Mouse (Mus musculus): ENCODE measurements at regions not wholly inside any gene's neighbourhood (a gene's known extent, or its start where the extent isn't known, plus 50 kb on each side); places are given as distances from the start of the nearest gene placed in this dataset.

DNA sequence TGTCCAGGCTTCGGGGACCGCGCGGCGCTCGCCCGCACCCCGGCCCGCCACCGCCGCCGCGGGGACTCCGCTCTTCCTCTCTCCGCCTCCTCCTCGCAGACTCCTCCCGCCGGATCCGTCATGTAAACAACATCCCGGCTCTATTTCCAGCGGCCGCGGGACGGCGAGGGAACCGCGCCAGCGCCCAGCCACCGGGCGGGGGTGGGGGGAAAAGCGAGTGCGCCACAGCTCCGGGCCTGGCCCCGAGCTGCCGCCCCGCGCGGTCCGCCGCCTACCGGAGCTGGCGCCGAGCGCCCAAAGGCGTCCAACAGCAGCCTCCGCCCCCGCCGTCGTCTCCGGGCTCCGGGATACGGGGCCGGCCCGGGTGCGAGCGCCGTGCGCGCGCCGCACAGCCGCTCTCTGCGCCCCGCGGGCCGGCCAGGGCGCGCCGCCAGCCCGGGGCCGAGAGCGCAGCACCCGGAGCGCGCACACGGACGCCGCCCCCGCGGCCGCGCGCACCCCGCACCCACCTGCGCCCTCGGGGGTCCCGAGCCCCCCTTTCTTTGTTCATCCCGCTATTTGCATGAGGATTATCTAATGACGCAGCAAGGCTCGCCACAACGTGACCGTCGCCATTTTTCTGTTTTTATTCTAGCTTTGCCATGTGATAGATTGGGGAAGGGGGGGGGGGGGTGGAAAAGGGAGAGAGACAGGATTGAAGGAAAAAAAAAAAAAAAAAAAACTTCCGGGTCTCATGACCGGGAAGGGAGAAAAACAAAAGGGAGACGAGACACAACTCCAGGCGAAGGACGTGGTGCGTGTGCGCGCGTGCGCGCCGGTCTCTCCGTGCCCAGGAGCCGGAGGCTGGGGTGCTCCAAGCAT is 62.8 kb upstream of the Ak4 start:
- H3K4me3 ChIP-seq (replicated peaks): peak overlapping the region; percentile 89
- ATAC-seq (ENCODE audit: insufficient number of reproducible peaks, insufficient read depth, low FRiP score, low TSS enrichment, low read depth): peak; percentile 78
- under 1% methylated on average over 107 of the region's 107 CpGs for WGBS
- no peaks in the 10 kb centered on the region for H3K9me3 ChIP-seq
- peak overlapping the region; percentile 88 for H3K4me2 ChIP-seq
- H3K9ac ChIP-seq (replicated peaks): peak overlapping the region; percentile 89
- H3K27me3 ChIP-seq: peaks cover 8% of the 10 kb centered on the region
- H3K27ac ChIP-seq: peak overlapping the region; percentile 79
- H3K36me3 ChIP-seq: no peaks in the 10 kb centered on the region
- H3K4me1 ChIP-seq (replicated peaks): peaks cover 15% of the 10 kb centered on the region; the same call in 1 of the 2 replicates

DNA sequence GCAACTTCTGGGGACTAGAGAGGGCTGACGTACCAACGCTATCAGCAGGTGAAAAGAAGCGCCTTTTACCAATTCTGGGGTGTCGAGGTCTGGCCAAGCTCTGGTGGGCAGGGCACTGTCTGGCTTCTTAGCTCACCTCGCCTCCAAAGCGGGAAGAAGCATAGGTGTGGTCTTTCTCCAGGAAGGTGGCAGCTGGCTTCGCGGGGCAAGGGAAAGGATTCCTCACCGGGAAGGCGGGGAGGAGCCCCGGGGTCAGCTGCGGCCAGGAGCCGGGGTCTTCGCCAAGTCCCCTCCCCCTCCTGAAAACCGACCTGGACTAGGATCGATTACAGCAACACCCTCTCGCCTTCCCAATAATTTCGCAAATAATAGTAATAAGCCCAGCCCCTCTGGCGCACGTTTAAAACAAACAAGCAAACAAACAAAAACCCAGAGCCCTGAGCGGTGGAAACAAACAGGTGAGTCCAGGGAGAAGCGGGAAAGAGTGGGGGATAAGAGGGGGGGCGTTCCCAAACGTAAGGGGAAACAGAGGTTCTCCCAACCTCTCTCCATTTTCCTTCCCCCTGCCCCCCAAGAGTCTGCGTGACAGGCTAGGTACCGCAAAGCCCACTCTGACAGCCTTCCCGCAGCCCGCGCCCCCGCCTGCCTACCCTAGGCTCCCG is 63.5 kb upstream of the Ak4 start:
- Histone ChIP-seq H3K27me3 (peaks cover 8% of the 10 kb centered on the region), H3K36me3 (no peaks in the 10 kb centered on the region), H3K27ac (peak overlapping the region; percentile 79), H3K4me1 (replicated peaks) (peaks cover 15% of the 10 kb centered on the region; the same call in 1 of the 2 replicates), H3K4me2 (peak overlapping the region; percentile 88), H3K9me3 (no peaks in the 10 kb centered on the region), H3K9ac (replicated peaks) (peak overlapping the region; percentile 89), H3K4me3 (replicated peaks) (peak overlapping the region; percentile 89)
- no peak for ATAC-seq (ENCODE audit: insufficient number of reproducible peaks, insufficient read depth, low FRiP score, low TSS enrichment, low read depth)
- under 1% methylated on average over 31 of the region's 31 CpGs for WGBS

- Histone ChIP-seq H3K4me2 (peak overlapping the region; percentile 88), H3K27me3 (peaks cover 8% of the 10 kb centered on the region), H3K9me3 (no peaks in the 10 kb centered on the region), H3K4me3 (replicated peaks) (peak overlapping the region; percentile 89), H3K9ac (replicated peaks) (no peak overlapping the region), H3K27ac (no peak overlapping the region), H3K4me1 (replicated peaks) (peaks cover 15% of the 10 kb centered on the region; the same call in 1 of the 2 replicates), H3K36me3 (no peaks in the 10 kb centered on the region)
- 10% methylated on average over 7 of the region's 7 CpGs for WGBS
- no peak for ATAC-seq (ENCODE audit: insufficient number of reproducible peaks, insufficient read depth, low FRiP score, low TSS enrichment, low read depth)
These were observed 64.1 kb upstream of the Ak4 start for GRCm38 (mm10) chr4:101354951-101355350.

DNA sequence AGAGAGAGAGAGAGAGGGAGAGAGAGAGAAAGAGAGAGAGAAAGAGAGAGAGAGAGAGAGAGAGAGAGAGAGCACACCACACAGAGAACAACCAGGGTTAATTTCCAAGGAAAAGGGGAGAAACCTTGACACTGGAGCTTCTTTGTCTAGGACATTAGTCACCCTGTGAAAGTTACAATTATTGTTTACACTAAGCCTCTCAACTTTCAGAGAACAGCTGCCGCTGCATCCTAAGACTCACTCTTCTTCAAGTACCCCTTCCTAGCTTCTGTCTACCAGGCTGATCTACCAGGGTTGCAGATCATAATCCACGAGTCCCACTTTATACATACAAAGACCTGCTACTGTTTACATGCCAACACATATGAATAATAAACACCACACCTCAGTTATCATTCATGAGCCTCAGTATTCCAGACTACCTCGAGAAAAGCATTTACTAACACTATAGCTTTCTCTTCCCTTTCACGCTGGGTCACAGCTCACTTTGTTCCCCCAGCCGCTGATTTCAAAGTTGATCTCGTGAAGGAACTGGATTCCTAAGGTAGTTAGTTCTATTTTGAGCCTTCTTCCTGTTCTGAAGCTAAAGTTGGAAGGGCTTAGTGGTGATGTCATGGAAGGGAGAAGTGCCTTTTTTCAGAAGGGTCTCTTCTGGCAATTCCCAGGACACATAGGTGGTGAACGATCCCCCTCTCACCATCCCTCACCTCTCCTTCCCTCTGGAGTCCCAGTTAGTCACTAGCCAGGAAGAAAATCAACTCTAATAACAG is 64.8 kb upstream of the Ak4 start:
- H3K4me3 ChIP-seq (replicated peaks): peak overlapping the region; percentile 89; the same call in 1 of the 2 replicates
- peaks cover 8% of the 10 kb centered on the region for H3K27me3 ChIP-seq
- peak overlapping the region; percentile 88 for H3K4me2 ChIP-seq
- no peak for ATAC-seq (ENCODE audit: insufficient number of reproducible peaks, insufficient read depth, low FRiP score, low TSS enrichment, low read depth)
- H3K9me3 ChIP-seq: no peaks in the 10 kb centered on the region
- no peak overlapping the region for H3K9ac ChIP-seq (replicated peaks)
- H3K4me1 ChIP-seq (replicated peaks): peaks cover 15% of the 10 kb centered on the region; the same call in 1 of the 2 replicates
- H3K27ac ChIP-seq: no peak overlapping the region
- H3K36me3 ChIP-seq: no peaks in the 10 kb centered on the region
- WGBS: 44% methylated on average over 7 of the region's 7 CpGs

DNA sequence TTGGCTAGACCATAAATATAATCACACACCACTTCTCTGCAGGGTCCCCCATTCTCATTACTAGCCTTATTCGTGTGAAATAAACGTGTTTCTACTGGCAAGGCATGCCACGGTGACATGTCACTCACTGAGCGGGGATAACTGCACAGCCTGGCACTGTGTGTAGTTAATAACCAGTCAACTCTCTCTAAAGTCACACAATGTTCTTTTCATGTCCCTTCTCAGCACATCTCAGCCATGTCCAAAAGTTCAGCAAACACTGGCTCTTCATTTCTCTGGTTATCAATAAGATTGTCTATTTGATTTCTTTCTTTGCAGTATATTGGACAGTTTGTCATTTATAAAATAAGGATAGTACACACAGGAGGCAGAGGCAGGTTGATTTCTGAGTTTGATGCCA is 66.9 kb upstream of the Ak4 start:
- 79% methylated on average over 4 of the region's 4 CpGs for WGBS
- no peak overlapping the region for H3K4me2 ChIP-seq
- no peaks in the 10 kb centered on the region for H3K36me3 ChIP-seq
- no peak for ATAC-seq (ENCODE audit: insufficient number of reproducible peaks, insufficient read depth, low FRiP score, low TSS enrichment, low read depth)
- H3K9me3 ChIP-seq: no peaks in the 10 kb centered on the region
- no peak overlapping the region for H3K27ac ChIP-seq
- H3K4me1 ChIP-seq (replicated peaks): peaks cover 9% of the 10 kb centered on the region; the same call in 1 of the 2 replicates
- H3K4me3 ChIP-seq (replicated peaks): no peak overlapping the region
- H3K27me3 ChIP-seq: peaks cover 8% of the 10 kb centered on the region
- no peak overlapping the region for H3K9ac ChIP-seq (replicated peaks)

DNA sequence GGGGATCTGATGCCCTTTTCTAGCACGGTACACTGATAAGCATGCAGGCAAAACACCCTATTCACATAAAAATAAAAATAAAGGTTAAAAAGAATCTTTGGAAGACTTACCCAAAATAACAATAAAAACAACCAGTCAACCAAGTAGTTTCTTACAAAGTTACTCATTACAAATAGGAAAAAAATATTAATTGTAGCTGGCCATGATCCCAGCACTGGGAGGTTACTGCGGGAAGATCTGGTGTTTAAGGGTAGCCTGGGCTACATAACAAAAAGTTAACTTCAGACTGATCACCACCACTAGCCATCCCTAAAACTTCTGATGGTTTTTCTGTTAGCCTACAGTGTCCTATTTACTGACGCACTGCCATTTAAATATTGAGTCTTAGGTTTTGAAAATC is 67.4 kb upstream of the Ak4 start:
- H3K27ac ChIP-seq: no peak overlapping the region
- peaks cover 2% of the 10 kb centered on the region for H3K36me3 ChIP-seq
- H3K9ac ChIP-seq (replicated peaks): no peak overlapping the region
- H3K4me1 ChIP-seq (replicated peaks): peaks cover 9% of the 10 kb centered on the region; the same call in 1 of the 2 replicates
- H3K9me3 ChIP-seq: no peaks in the 10 kb centered on the region
- H3K27me3 ChIP-seq: peaks cover 8% of the 10 kb centered on the region
- no peak for ATAC-seq (ENCODE audit: insufficient number of reproducible peaks, insufficient read depth, low FRiP score, low TSS enrichment, low read depth)
- H3K4me2 ChIP-seq: no peak overlapping the region
- WGBS: 93% methylated on average over 3 of the region's 3 CpGs
- no peak overlapping the region for H3K4me3 ChIP-seq (replicated peaks)

GRCm38 (mm10) chr4:101350656-101351055 is 68.4 kb upstream of the Ak4 start:
- Histone ChIP-seq H3K4me2 (no peak overlapping the region), H3K9me3 (no peaks in the 10 kb centered on the region), H3K4me1 (replicated peaks) (peaks cover 8% of the 10 kb centered on the region; the same call in 1 of the 2 replicates), H3K36me3 (peaks cover 5% of the 10 kb centered on the region), H3K4me3 (replicated peaks) (no peak overlapping the region), H3K9ac (replicated peaks) (no peak overlapping the region), H3K27ac (no peak overlapping the region), H3K27me3 (peaks cover 8% of the 10 kb centered on the region)
- WGBS: 89% methylated on average over 8 of the region's 8 CpGs
- ATAC-seq (ENCODE audit: insufficient number of reproducible peaks, insufficient read depth, low FRiP score, low TSS enrichment, low read depth): no peak

- no peak overlapping the region for H3K4me3 ChIP-seq (replicated peaks)
- no peak overlapping the region for H3K4me2 ChIP-seq
- no peak for ATAC-seq (ENCODE audit: insufficient number of reproducible peaks, insufficient read depth, low FRiP score, low TSS enrichment, low read depth)
- H3K4me1 ChIP-seq (replicated peaks): peaks cover 4% of the 10 kb centered on the region; the same call in 1 of the 2 replicates
- peaks cover 5% of the 10 kb centered on the region for H3K27me3 ChIP-seq
- no peak overlapping the region for H3K9ac ChIP-seq (replicated peaks)
- no peaks in the 10 kb centered on the region for H3K9me3 ChIP-seq
- no peak overlapping the region for H3K27ac ChIP-seq
- peaks cover 5% of the 10 kb centered on the region for H3K36me3 ChIP-seq
- 87% methylated on average over 3 of the region's 3 CpGs for WGBS
These were observed 68.9 kb upstream of the Ak4 start for GRCm38 (mm10) chr4:101350222-101350621.

- H3K27me3 ChIP-seq: no peaks in the 10 kb centered on the region
- WGBS: 35% methylated on average over 4 of the region's 4 CpGs
- H3K9me3 ChIP-seq: no peaks in the 10 kb centered on the region
- H3K4me3 ChIP-seq (replicated peaks): no peak overlapping the region
- H3K9ac ChIP-seq (replicated peaks): no peak overlapping the region
- no peaks in the 10 kb centered on the region for H3K4me1 ChIP-seq (replicated peaks)
- H3K4me2 ChIP-seq: no peak overlapping the region
- ATAC-seq (ENCODE audit: insufficient number of reproducible peaks, insufficient read depth, low FRiP score, low TSS enrichment, low read depth): no peak
- no peak overlapping the region for H3K27ac ChIP-seq
- H3K36me3 ChIP-seq: peaks cover 5% of the 10 kb centered on the region
These were observed 69.7 kb upstream of the Ak4 start for GRCm38 (mm10) chr4:101349413-101349812.

DNA sequence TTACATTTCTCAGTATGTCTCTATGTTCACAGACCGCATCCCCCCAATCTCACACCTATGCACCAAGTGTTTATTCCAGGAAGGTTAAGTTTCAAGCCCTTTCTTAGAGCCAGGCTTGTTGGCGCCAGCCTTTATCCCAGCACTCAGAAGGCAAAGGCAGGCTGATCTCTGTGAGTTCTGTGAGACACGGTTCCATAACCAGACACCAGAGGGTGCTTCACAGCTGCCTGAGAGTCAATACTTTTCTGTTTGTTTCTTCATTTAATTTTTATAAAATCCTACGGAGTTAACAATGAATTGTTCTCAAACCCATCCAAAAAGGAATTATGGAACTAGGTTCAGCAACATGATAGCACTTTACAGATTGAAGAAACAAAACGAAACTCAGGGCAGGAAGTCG is 71.8 kb upstream of the Ak4 start:
- H3K4me3 ChIP-seq (replicated peaks): no peak overlapping the region
- WGBS: 82% methylated on average over 6 of the region's 6 CpGs
- no peak overlapping the region for H3K9ac ChIP-seq (replicated peaks)
- H3K27ac ChIP-seq: no peak overlapping the region
- ATAC-seq (ENCODE audit: insufficient number of reproducible peaks, insufficient read depth, low FRiP score, low TSS enrichment, low read depth): no peak
- H3K36me3 ChIP-seq: peaks cover 9% of the 10 kb centered on the region
- no peaks in the 10 kb centered on the region for H3K27me3 ChIP-seq
- H3K9me3 ChIP-seq: 0 out of 2 replicates have a peak, but pooled peaks cover 4% of the 10 kb centered on the region
- H3K4me1 ChIP-seq (replicated peaks): no peaks in the 10 kb centered on the region
- no peak overlapping the region for H3K4me2 ChIP-seq

Data from limb, embryonic 12.5 days (tissue).